Mouse (Mus musculus) ES-Bruce4 (cell line): Measurements from ENCODE around the gene Zc3h12d.

Experiments
- CTCF ChIP-seq: IDR thresholded peaks from one replicate; pipeline ENCODE4 v1.8.1; 2011; ENCODE audit warnings: low read depth, low read length
- EP300 ChIP-seq: IDR thresholded peaks from 2 replicates; pipeline ENCODE4 v1.6.1; 2011; ENCODE audit warnings: low read depth, low read length; ENCODE audit not compliant: insufficient read depth
- POLR2A ChIP-seq: IDR thresholded peaks from one replicate; pipeline ENCODE4 v1.8.1; 2011; ENCODE audit warnings: low read length; ENCODE audit not compliant: insufficient read depth

DNA sequence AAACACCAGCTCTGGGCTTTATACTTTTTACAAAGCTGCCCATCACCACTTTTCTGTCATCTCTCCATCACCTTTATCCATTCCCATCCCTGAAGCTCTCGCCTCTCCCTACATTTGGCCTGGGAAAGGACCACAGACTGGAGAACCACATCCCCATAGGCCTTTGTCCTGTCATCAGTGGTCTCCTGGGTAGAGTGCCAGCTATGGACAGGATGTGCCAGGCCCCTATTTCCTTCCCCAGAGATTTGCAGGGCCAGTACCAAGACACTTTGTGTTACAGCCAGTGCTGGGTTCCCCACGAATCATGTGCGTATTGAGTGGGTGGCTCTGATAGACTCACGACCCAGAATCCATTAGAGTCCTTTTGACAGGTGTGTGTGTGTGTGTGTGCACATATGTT, 13.7 kb downstream of the Zc3h12d start:
- no peak for TF ChIP-seq CTCF
- TF ChIP-seq POLR2A, result no peak
- no peak for TF ChIP-seq EP300
